Mouse (Mus musculus) C2C12 (cell line): ENCODE data around the gene Ormdl3.

Source experiments
- CEBPB ChIP-seq: IDR thresholded peaks from one replicate; pipeline ENCODE4 v1.6.1; 2011; ENCODE audit warnings: low read depth, mild to moderate bottlenecking, control low read depth, moderate library complexity
- CTCF ChIP-seq: IDR thresholded peaks from one replicate; pipeline ENCODE4 v1.5.1; 2011; ENCODE audit not compliant: control insufficient read depth, insufficient read depth, insufficient read length
- MAX ChIP-seq: IDR thresholded peaks from one replicate; pipeline ENCODE4 v1.6.1; 2011; ENCODE audit warnings: mild to moderate bottlenecking, control low read depth
- MYOD1 ChIP-seq: IDR thresholded peaks from one replicate; pipeline ENCODE4 v1.6.1; 2011; ENCODE audit warnings: low read depth; ENCODE audit not compliant: control insufficient read depth, insufficient read length
- USF1 ChIP-seq: IDR thresholded peaks from one replicate; pipeline ENCODE4 v1.6.1; 2011; ENCODE audit warnings: low read depth, mild to moderate bottlenecking, control low read depth, moderate library complexity

DNA sequence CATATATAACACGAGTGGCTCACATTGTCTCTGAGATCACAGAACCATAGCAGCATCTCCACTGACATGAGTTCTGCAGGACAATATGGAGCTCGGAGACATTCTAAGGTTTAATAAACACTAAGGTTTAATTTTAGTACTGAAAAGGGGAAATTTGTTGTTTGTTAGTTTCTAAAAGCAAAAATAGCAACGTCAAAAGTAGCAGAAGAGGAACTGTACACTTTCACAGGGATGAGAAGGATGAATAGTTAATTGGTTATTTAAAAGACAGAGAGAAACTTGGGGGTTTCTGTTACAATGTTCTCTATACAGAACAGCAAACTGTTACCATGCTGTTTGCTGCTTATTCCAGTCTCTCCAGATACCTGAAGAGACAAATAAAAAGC, 39.9 kb downstream of the Ormdl3 start:
- TF ChIP-seq CTCF (no peak), USF1 (no peak), MYOD1 (no peak), MAX (no peak), CEBPB (no peak)
